Comparison of ENCODE assay signal across 19 mouse cellular contexts in the genomic region with DNA sequence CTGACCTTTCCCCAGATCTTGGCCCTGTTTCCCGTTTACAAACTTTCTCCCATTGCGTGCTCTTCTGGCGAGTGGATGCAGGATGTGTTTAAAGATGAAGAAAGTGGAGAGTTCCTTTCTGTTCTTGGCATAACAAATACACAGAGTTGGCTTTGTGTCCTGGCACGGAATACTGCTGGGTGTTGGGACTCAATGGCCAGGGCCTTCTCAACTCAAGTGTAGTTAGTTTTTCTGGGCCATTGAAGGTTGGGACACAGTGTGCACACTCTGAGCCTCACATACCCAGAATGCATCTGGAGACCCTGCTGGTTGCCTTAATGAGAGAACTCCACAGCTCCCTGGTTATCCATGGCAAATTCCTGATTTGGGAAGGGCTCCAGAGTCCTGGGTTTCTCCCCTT. TPM values are rescaled to one million over a fixed set of nuclear protein-coding genes. Genes with fewer than 3 reads are reported as not detected.
DNase-seq lines count a peak whose midpoint lies in the region; ATAC-seq lines count a peak whose summit lies in the region.
"Had no signal": no experiment of that assay in that cellular context is flagged by ENCODE, and none has a peak within 500 bp of the region (broad histone marks: within the 10 kb centered on the region; RNA-seq: fewer than 3 reads in every experiment).

No protein-coding gene starts in this region.

- no peaks in the 10 kb centered on the region for H3K9me3 ChIP-seq in heart, embryonic 11.5 days (replicated peaks; ENCODE audit: control insufficient read depth, low read length)
- H3K9me3 ChIP-seq in kidney, embryonic 16.5 days (ENCODE audit: low read length): no peaks in the 10 kb centered on the region
- H3K9me3 ChIP-seq: embryonic facial prominence, embryonic 13.5 days; forebrain, embryonic 10.5 days; heart, embryonic 15.5 days; hindbrain, embryonic 15.5 days; limb, embryonic 15.5 days; neural tube, embryonic 12.5 days had no signal

- no peak overlapping the region for H3K27ac ChIP-seq in heart, embryonic 11.5 days (ENCODE audit: low read depth, low read length)
- H3K27ac ChIP-seq in kidney, embryonic 16.5 days (ENCODE audit: low read length): no peak overlapping the region
- H3K27ac ChIP-seq: embryonic facial prominence, embryonic 13.5 days; forebrain, embryonic 10.5 days; heart, embryonic 15.5 days; hindbrain, embryonic 15.5 days; left cerebral cortex, adult 2 months; limb, embryonic 15.5 days; macrophage; neural tube, embryonic 12.5 days; stomach, postnatal 0 days had no signal

- H3K36me3 ChIP-seq in heart, embryonic 11.5 days (ENCODE audit: control insufficient read depth, insufficient read depth, low read length): no peaks in the 10 kb centered on the region
- H3K36me3 ChIP-seq in kidney, embryonic 16.5 days (ENCODE audit: insufficient read depth, low read length): no peaks in the 10 kb centered on the region
- H3K36me3 ChIP-seq: embryonic facial prominence, embryonic 13.5 days; forebrain, embryonic 10.5 days; heart, embryonic 15.5 days; hindbrain, embryonic 15.5 days; limb, embryonic 15.5 days; neural tube, embryonic 12.5 days had no signal

- intact Hi-C loops in gastrocnemius, postnatal 14 days (cut with DNase I; ENCODE audit: low total_unique reads): loop anchor here (5.0 kb wide), 1 partner anchor 373 kb away; no protein-coding TSS in a partner anchor

- no peak overlapping the region for H3K4me2 ChIP-seq in heart, embryonic 11.5 days
- no peak overlapping the region for H3K4me2 ChIP-seq in kidney, embryonic 16.5 days (replicated peaks; ENCODE audit: low read depth, low read length)
- H3K4me2 ChIP-seq: embryonic facial prominence, embryonic 13.5 days; heart, embryonic 15.5 days; hindbrain, embryonic 15.5 days; limb, embryonic 15.5 days; neural tube, embryonic 12.5 days had no signal

- no peak overlapping the region for H3K4me3 ChIP-seq in heart, embryonic 11.5 days (ENCODE audit: low read depth, low read length)
- H3K4me3 ChIP-seq in kidney, embryonic 16.5 days (ENCODE audit: low read length): no peak overlapping the region
- H3K4me3 ChIP-seq: embryonic facial prominence, embryonic 13.5 days; forebrain, embryonic 10.5 days; heart, embryonic 15.5 days; hindbrain, embryonic 15.5 days; left cerebral cortex, adult 2 months; limb, embryonic 15.5 days; neural tube, embryonic 12.5 days had no signal

- no peaks in the 10 kb centered on the region for H3K4me1 ChIP-seq in heart, embryonic 11.5 days (ENCODE audit: control insufficient read depth, insufficient read depth, low read length)
- H3K4me1 ChIP-seq in kidney, embryonic 16.5 days (ENCODE audit: insufficient read depth, low read length): no peaks in the 10 kb centered on the region
- H3K4me1 ChIP-seq: forebrain, embryonic 10.5 days; heart, embryonic 15.5 days; hindbrain, embryonic 15.5 days; limb, embryonic 15.5 days; neural tube, embryonic 12.5 days had no signal

- H3K27me3 ChIP-seq in heart, embryonic 11.5 days (ENCODE audit: control insufficient read depth, insufficient read depth, low read length): no peaks in the 10 kb centered on the region
- no peaks in the 10 kb centered on the region for H3K27me3 ChIP-seq in kidney, embryonic 16.5 days (ENCODE audit: insufficient read depth, low read length)
- H3K27me3 ChIP-seq: embryonic facial prominence, embryonic 13.5 days; heart, embryonic 15.5 days; limb, embryonic 15.5 days; neural tube, embryonic 12.5 days had no signal

- no peak for ATAC-seq in heart, embryonic 11.5 days (replicated peaks; ENCODE audit: insufficient number of reproducible peaks, low FRiP score, low TSS enrichment)
- ATAC-seq in kidney, embryonic 16.5 days (ENCODE audit: low FRiP score, low TSS enrichment): no peak

- DNase-seq in heart, adult 11 months: peak; percentile 98
- DNase-seq in ZHBTc4 (ENCODE audit: low read depth, low spot score) (peak; percentile 25), MN1 (ENCODE audit: low spot score) (no peak)
- peak; percentile 49 for DNase-seq in gastrocnemius, postnatal 14 days
- peak; percentile 77 for DNase-seq in lung, postnatal 10 days
- DNase-seq: kidney, adult 18-20 months; midbrain, embryonic 14.5 days; spleen, adult 18-20 months had no signal

- 75% methylated on average over 4 of the region's 4 CpGs for WGBS in heart, embryonic 11.5 days (ENCODE audit: insufficient replicate concordance)
- 76% methylated on average over 4 of the region's 4 CpGs for WGBS in kidney, embryonic 16.5 days

- H3K9ac ChIP-seq in heart, embryonic 11.5 days (ENCODE audit: low read depth, low read length): no peak overlapping the region
- no peak overlapping the region for H3K9ac ChIP-seq in kidney, embryonic 16.5 days (replicated peaks; ENCODE audit: low read length)
- H3K9ac ChIP-seq: embryonic facial prominence, embryonic 13.5 days; heart, embryonic 15.5 days; hindbrain, embryonic 15.5 days; limb, embryonic 15.5 days; neural tube, embryonic 12.5 days had no signal

RNA-seq across cellular contexts. Expression of gene Il1rl2, which starts 50.7 kb away (rescaled TPM):
- polyA plus RNA-seq in heart, embryonic 11.5 days (2014; fragmentation: Nextera tagmentation; extraction: Ambion mirVana): 1.5 and 1.8 TPM in 2 replicates
- 1 to 10 TPM; 3.0 to 3.4 TPM for total RNA-seq in gastrocnemius, postnatal 14 days (2021)
- polyA plus RNA-seq in kidney, embryonic 16.5 days (2015; fragmentation: Nextera tagmentation; extraction: Ambion mirVana): 10.4 and 10.5 TPM in 2 replicates

RNA-seq across cellular contexts. Expression of gene Il1rl1, which starts 54.2 kb away (rescaled TPM):
- polyA plus RNA-seq in heart, embryonic 11.5 days (2014; fragmentation: Nextera tagmentation; extraction: Ambion mirVana): 0.04 and 0.17 TPM in 2 replicates
- total RNA-seq in gastrocnemius, postnatal 14 days (2021): 1 to 10 TPM; 1.0 to 1.2 TPM
- polyA plus RNA-seq in kidney, embryonic 16.5 days (2015; fragmentation: Nextera tagmentation; extraction: Ambion mirVana): 0.19 and 0.21 TPM in 2 replicates
- polyA plus RNA-seq: forebrain, embryonic 10.5 days; hindbrain, embryonic 15.5 days had no signal
